Mouse (Mus musculus) stomach, embryonic 14.5 days (tissue): Measurements from ENCODE around the gene Terb1. TPM values are rescaled to one million over a fixed set of nuclear protein-coding genes. Genes with fewer than 3 reads are reported as not detected.

Experiments used
- ATAC-seq: fragments of 200-750 bp; cut with Nextera tagmentation; 2 replicates; pipeline ENCODE4 v1.8.0; 2017; ENCODE audit warnings: low read depth, moderate TSS enrichment; ENCODE audit not compliant: insufficient number of reproducible peaks, insufficient read depth, low FRiP score
- H3K27ac ChIP-seq: fragments of 300-500 bp; sonication (generic); 2 replicates; pipeline ENCODE4 v1.5.1; 2014; ENCODE audit warnings: mild to moderate bottlenecking, low read length, moderate library complexity, mixed read lengths
- H3K27me3 ChIP-seq: fragments of 300-500 bp; sonication (generic); 2 replicates; pipeline ENCODE4 v1.6.1; 2014; ENCODE audit warnings: low read length, control low read depth, mixed read lengths; ENCODE audit not compliant: control insufficient read depth, insufficient read depth
- H3K36me3 ChIP-seq: fragments of 300-500 bp; sonication (generic); 2 replicates; pipeline ENCODE4 v1.6.1; 2014; ENCODE audit warnings: mild to moderate bottlenecking, control low read depth, low read length, moderate library complexity, mixed read lengths; ENCODE audit not compliant: control insufficient read depth, insufficient read depth
- H3K4me1 ChIP-seq: fragments of 300-500 bp; sonication (generic); 2 replicates; pipeline ENCODE4 v1.6.1; 2014; ENCODE audit warnings: low read length, control low read depth, mixed read lengths; ENCODE audit not compliant: control insufficient read depth, insufficient read depth
- H3K4me2 ChIP-seq: fragments of 300-500 bp; sonication (generic); replicated peaks from 2 replicates; pipeline ENCODE4 v1.6.1; 2014; ENCODE audit warnings: low read depth, low read length, control low read depth
- H3K4me3 ChIP-seq: fragments of 300-500 bp; sonication (generic); 2 replicates; pipeline ENCODE4 v1.5.1; 2014; ENCODE audit warnings: low read depth, low read length, control low read depth
- H3K9ac ChIP-seq: fragments of 300-500 bp; sonication (generic); replicated peaks from 2 replicates; pipeline ENCODE4 v1.6.1; 2014; ENCODE audit warnings: low read depth, mild to moderate bottlenecking, control low read depth, low read length, moderate library complexity, mixed read lengths
- H3K9me3 ChIP-seq: fragments of 300-500 bp; sonication (generic); 2 replicates; pipeline ENCODE4 v1.6.1; 2016; ENCODE audit warnings: low read depth, low read length, control low read depth; ENCODE audit not compliant: control insufficient read depth
- WGBS: fragments of 180-500 bp; shearing (Covaris S2); extraction: QIAGEN DNeasy Blood & Tissue Kit; methylation state at CpG from one replicate; pipeline ENCODE4 v1.1.7; 2014; 5-methylcytosine and 5-hydroxymethylcytosine counted together
- polyA plus RNA-seq: library from polyadenylated mRNA; unstranded; fragments of >200 nt; fragmentation: Nextera tagmentation; extraction: Ambion mirVana; gene quantifications from 2 replicates; pipeline ENCODE4 v1.2.1, GENCODE M21; 2014

Terb1 gene
- polyA plus RNA-seq, 1 experiment from 2014 or later = 0.26 TPM

GRCm38 (mm10) chr8:104539566-104539965, 29.9 kb upstream of the Terb1 start:
- H3K27me3 ChIP-seq = peaks cover 33% of the 10 kb centered on the region
- H3K4me2 ChIP-seq = no peak overlapping the region
- no peak overlapping the region for H3K9ac ChIP-seq
- ATAC-seq = no peak
- no peaks in the 10 kb centered on the region for H3K36me3 ChIP-seq
- H3K27ac ChIP-seq = no peak overlapping the region
- H3K4me3 ChIP-seq = no peak overlapping the region
- WGBS = 86% methylated on average over 2 of the region's 2 CpGs
- H3K4me1 ChIP-seq = 0 out of 2 replicates have a peak, but pooled peaks cover 4% of the 10 kb centered on the region
- no peaks in the 10 kb centered on the region for H3K9me3 ChIP-seq

DNA sequence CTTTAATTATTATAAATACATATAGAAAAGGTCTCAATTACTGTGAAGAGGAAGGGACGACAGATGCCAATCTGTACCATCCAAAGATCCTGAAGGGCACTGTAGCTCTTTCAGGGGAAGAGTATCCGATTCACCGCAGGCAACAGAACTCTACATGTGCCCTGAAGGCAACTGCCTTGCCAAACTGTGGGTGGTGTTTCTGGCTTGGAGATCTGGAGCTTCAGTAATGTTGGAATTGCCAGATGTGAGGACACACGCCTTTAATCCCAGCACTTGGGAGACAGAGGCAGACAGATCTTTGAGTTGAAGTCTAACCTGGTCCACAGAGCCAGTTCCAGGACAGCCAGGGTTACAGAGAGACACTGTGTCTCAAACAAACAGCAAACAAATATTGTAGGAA, 29.2 kb upstream of the Terb1 start:
- Histone ChIP-seq H3K9ac (no peak overlapping the region), H3K4me1 (0 out of 2 replicates have a peak, but pooled peaks cover 4% of the 10 kb centered on the region), H3K9me3 (no peaks in the 10 kb centered on the region), H3K4me2 (no peak overlapping the region), H3K36me3 (no peaks in the 10 kb centered on the region), H3K27ac (no peak overlapping the region), H3K27me3 (peaks cover 33% of the 10 kb centered on the region), H3K4me3 (no peak overlapping the region)
- ATAC-seq = no peak
- WGBS = 87% methylated on average over 4 of the region's 4 CpGs

DNA sequence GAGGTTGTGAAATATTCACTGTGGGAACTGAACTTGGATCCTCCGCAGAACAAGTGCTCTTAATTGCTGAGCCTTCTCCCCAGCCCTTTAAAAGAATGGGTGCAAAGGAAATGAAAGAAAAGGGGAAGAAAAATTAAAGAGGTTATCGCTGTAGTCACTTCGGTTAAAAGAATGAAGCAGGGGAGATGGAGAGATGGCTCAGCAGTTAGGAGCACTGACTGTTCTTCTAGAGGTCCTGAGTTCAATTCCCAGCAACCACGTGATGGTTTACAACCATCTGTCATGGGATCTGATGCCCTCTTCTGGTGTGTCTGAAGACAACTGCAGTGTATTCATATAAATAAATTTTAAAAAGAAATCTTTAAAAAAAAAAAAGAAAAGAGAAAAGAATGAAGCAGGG, 26.3 kb upstream of the Terb1 start:
- H3K9ac ChIP-seq = no peak overlapping the region
- ATAC-seq = no peak
- H3K4me1 ChIP-seq = peaks cover 6% of the 10 kb centered on the region; the same call in 1 of the 2 replicates
- no peak overlapping the region for H3K27ac ChIP-seq
- H3K9me3 ChIP-seq = no peaks in the 10 kb centered on the region
- peak overlapping the region; percentile 78; the same call in 1 of the 2 replicates for H3K4me2 ChIP-seq
- no peak overlapping the region for H3K4me3 ChIP-seq
- WGBS = 82% methylated on average over 4 of the region's 4 CpGs
- peaks cover 19% of the 10 kb centered on the region for H3K27me3 ChIP-seq
- H3K36me3 ChIP-seq = no peaks in the 10 kb centered on the region; the same call in 1 of the 2 replicates

DNA sequence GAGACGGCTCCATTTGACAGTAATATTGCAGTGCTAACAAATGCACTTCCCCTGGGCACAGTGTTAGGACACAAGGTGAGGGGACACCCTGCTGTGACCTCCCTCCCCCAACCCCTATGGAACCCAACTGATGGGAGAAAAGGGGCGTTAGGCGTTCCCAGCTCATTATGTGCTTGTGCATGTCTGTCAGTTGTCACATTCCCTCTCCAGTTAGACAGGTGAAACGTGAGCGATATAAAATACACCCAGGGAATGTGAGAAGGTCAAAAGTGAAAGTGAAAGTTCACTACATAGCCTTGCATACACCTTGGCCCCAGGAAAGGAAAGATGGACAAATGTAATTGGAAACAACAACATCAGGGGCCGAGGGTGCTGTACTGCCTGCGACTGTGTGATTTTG, 25.7 kb upstream of the Terb1 start:
- no peak for ATAC-seq
- WGBS = 34% methylated on average over 7 of the region's 7 CpGs
- no peaks in the 10 kb centered on the region; the same call in 1 of the 2 replicates for H3K36me3 ChIP-seq
- no peak overlapping the region for H3K9ac ChIP-seq
- no peak overlapping the region for H3K27ac ChIP-seq
- H3K9me3 ChIP-seq = no peaks in the 10 kb centered on the region
- peaks cover 5% of the 10 kb centered on the region; the same call in 1 of the 2 replicates for H3K4me1 ChIP-seq
- peaks cover 12% of the 10 kb centered on the region for H3K27me3 ChIP-seq
- peak overlapping the region; percentile 95; the same call in 1 of the 2 replicates for H3K4me3 ChIP-seq
- peak overlapping the region; percentile 78 for H3K4me2 ChIP-seq

DNA sequence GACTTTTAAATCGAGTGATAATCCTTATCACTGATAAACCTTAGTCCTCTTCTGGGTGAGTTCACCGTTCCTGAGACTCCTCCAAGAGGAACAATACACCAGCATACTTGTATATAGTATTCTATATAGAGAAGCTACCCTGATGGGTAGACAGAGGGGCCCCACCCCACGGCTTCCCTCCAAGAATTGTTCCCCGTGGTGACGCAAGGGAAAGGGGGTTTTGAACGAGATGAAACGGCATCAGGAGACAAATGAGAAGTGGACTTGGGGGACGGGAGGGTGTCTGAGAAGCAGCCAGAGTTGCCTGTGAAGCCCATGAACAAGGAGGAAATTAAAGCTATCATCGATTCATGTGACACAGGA, 25.1 kb upstream of the Terb1 start:
- ATAC-seq = peak; percentile 8; the same call in 1 of the 2 replicates
- peaks cover 4% of the 10 kb centered on the region for H3K36me3 ChIP-seq
- peak overlapping the region; percentile 78 for H3K4me2 ChIP-seq
- no peaks in the 10 kb centered on the region for H3K9me3 ChIP-seq
- H3K27ac ChIP-seq = no peak overlapping the region
- 14% methylated on average over 9 of the region's 9 CpGs for WGBS
- H3K4me3 ChIP-seq = peak overlapping the region; percentile 95
- H3K9ac ChIP-seq = no peak overlapping the region
- H3K4me1 ChIP-seq = peaks cover 5% of the 10 kb centered on the region; the same call in 1 of the 2 replicates
- H3K27me3 ChIP-seq = peaks cover 6% of the 10 kb centered on the region

DNA sequence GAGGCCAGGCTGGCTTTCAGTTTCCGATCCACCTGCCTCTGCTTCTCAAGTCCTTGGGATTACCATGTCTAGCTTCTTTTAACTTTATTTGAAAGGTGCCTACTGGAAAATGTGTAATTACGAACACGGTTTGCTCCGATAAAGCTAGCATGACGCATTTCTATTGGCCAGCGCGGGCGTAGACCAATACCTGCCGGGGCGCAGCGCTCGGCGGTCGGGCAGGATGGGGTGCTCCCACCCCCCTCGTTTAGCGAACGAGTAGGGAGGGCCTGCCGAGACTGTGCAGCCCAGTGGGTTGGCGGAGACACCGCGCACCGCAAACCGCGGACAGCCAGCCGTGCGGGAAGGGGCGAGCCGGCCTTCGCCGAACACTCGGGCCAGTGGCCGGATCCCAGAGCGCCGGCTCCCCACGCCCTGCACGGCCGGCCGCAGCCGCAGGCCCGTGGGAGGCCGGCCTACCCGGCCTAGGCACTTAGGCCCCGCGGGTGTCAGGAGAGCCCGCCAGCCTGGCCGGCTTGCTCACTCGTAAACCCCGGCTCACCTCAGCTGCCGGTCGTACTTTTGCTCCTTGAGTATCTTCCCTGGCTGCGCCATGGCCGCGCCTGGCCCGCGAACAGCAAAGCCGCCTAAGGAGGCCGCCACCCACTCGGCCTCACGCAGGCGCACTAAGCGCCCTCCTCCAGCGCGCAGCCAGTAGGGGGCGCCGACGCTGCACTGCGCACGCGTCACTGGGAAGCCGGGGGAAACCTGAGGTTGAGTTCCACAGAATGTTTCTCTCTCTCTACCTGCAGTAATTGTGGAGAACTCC, 24.5 kb upstream of the Terb1 start, which contains the start of the genes Nae1 and Car7:
TSS of gene Nae1 (minus strand) at position 667 of the 808 bp plus-strand sequence.
TSS of gene Car7 (plus strand) at position 719 of the 808 bp plus-strand sequence.
- H3K9me3 ChIP-seq = no peaks in the 10 kb centered on the region
- H3K4me1 ChIP-seq = peaks cover 5% of the 10 kb centered on the region; the same call in 1 of the 2 replicates
- peak within 1 kb of the TSS; percentile 86 for H3K9ac ChIP-seq
- peak within 1 kb of the TSS; percentile 95 for H3K4me3 ChIP-seq
- H3K4me2 ChIP-seq = peak within 1 kb of the TSS; percentile 78
- whole genome bisulfite sequencing = under 1% methylated on average over 70 of the region's 70 CpGs
- peaks cover 8% of the 10 kb centered on the region for H3K36me3 ChIP-seq
- peak; percentile 94 for ATAC-seq
- peak within 1 kb of the TSS; percentile 85 for H3K27ac ChIP-seq
- H3K27me3 ChIP-seq = 0 out of 2 replicates have a peak, but pooled peaks cover under 1% of the 10 kb centered on the region

DNA sequence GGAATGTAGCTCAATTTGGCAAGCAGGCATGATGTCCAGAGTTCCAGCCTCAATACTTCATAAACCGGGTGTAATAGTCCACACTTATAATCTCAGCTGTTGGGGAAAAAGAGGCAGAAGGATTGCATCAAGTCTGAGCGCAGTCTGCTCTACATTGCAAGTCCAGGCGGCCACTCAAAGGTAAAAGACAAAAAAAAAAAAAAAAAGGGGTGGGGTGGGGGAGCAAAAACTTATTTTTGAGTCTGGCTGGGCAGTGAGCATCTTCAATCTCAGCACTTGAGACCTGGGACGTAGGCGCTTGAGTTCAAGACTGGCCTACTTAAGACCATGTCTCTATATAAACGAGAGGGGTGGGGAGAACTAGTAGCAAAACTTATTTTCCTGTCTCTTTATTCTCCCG, 23.8 kb upstream of the Terb1 start:
- H3K4me1 ChIP-seq = peaks cover 5% of the 10 kb centered on the region; the same call in 1 of the 2 replicates
- 16% methylated on average over 7 of the region's 7 CpGs for WGBS
- H3K4me3 ChIP-seq = peak overlapping the region; percentile 95
- peak overlapping the region; percentile 86 for H3K9ac ChIP-seq
- no peak overlapping the region; the same call in 1 of the 2 replicates for H3K27ac ChIP-seq
- no peaks in the 10 kb centered on the region for H3K27me3 ChIP-seq
- no peaks in the 10 kb centered on the region for H3K9me3 ChIP-seq
- peak overlapping the region; percentile 78 for H3K4me2 ChIP-seq
- ATAC-seq = no peak
- H3K36me3 ChIP-seq = peaks cover 8% of the 10 kb centered on the region

GRCm38 (mm10) chr8:104529671-104530070, 20.0 kb upstream of the Terb1 start:
- Histone ChIP-seq H3K4me3 (no peak overlapping the region), H3K9me3 (no peaks in the 10 kb centered on the region), H3K9ac (no peak overlapping the region), H3K36me3 (peaks cover 17% of the 10 kb centered on the region), H3K4me2 (no peak overlapping the region), H3K27me3 (no peaks in the 10 kb centered on the region), H3K27ac (no peak overlapping the region), H3K4me1 (peaks cover 5% of the 10 kb centered on the region; the same call in 1 of the 2 replicates)
- no peak for ATAC-seq
- 85% methylated on average over 6 of the region's 6 CpGs for WGBS
